Mouse (Mus musculus) midbrain, embryonic 14.5 days (tissue): ENCODE results near the gene Ttc28. TPM values are rescaled to one million over a fixed set of nuclear protein-coding genes. Genes with fewer than 3 reads are reported as not detected.

Source experiments
- ATAC-seq: fragments of 200-750 bp; cut with Nextera tagmentation; 2 replicates; pipeline ENCODE4 v1.8.0; 2017; ENCODE audit warnings: moderate number of reproducible peaks, moderate library complexity; ENCODE audit not compliant: low FRiP score, low TSS enrichment
- DNase-seq: peaks from one replicate; pipeline ENCODE4 v3.0.0-alpha.2; 2015
- H3K27ac ChIP-seq: fragments of 300-500 bp; sonication (generic); replicated peaks from 2 replicates; pipeline ENCODE4 v1.5.1; 2014; ENCODE audit warnings: mild to moderate bottlenecking, low read depth, low read length, moderate library complexity
- H3K27me3 ChIP-seq: fragments of 300-500 bp; sonication (generic); 2 replicates; pipeline ENCODE4 v1.6.1; 2014; ENCODE audit warnings: low read length, control low read depth, mixed read lengths; ENCODE audit not compliant: control insufficient read depth, insufficient read depth
- H3K36me3 ChIP-seq: fragments of 300-500 bp; sonication (generic); 2 replicates; pipeline ENCODE4 v1.6.1; 2014; ENCODE audit warnings: low read length, control low read depth; ENCODE audit not compliant: control insufficient read depth, insufficient read depth
- H3K4me1 ChIP-seq: fragments of 300-500 bp; sonication (generic); 2 replicates; pipeline ENCODE4 v1.6.1; 2014; ENCODE audit warnings: mild to moderate bottlenecking, antibody characterized with exemption, low read length, control low read depth; ENCODE audit not compliant: control insufficient read depth, insufficient read depth
- H3K4me2 ChIP-seq: fragments of 300-500 bp; sonication (generic); 2 replicates; pipeline ENCODE4 v1.6.1; 2014; ENCODE audit warnings: mild to moderate bottlenecking, low read length, moderate library complexity
- H3K4me3 ChIP-seq: fragments of 300-500 bp; sonication (generic); replicated peaks from 2 replicates; pipeline ENCODE4 v1.5.1; 2014; ENCODE audit warnings: low read depth, low read length
- H3K9ac ChIP-seq: fragments of 300-500 bp; sonication (generic); replicated peaks from 2 replicates; pipeline ENCODE4 v1.6.1; 2014; ENCODE audit warnings: mild to moderate bottlenecking, low read length, moderate library complexity
- H3K9me3 ChIP-seq: fragments of 300-500 bp; sonication (generic); 2 replicates; pipeline ENCODE4 v1.6.1; 2016; ENCODE audit warnings: low read length, control low read depth, mixed read lengths; ENCODE audit not compliant: control insufficient read depth
- WGBS: fragments of 180-500 bp; shearing (Covaris S2); extraction: QIAGEN DNeasy Blood & Tissue Kit; methylation state at CpG from one replicate; pipeline ENCODE4 v1.1.7; 2014; 5-methylcytosine and 5-hydroxymethylcytosine counted together
- polyA plus RNA-seq: library from polyadenylated mRNA; unstranded; fragments of >200 nt; fragmentation: Nextera tagmentation; extraction: Ambion mirVana; gene quantifications from 2 replicates; pipeline ENCODE4 v1.2.1, GENCODE M21; 2014

Ttc28 gene
- polyA plus RNA-seq, 1 experiment from 2014 or later: 30.9 TPM

- Histone ChIP-seq H3K9me3 (no peaks in the 10 kb centered on the region), H3K27ac (peak overlapping the region; percentile 55), H3K27me3 (no peaks in the 10 kb centered on the region), H3K4me2 (no peak overlapping the region), H3K4me1 (peaks cover 61% of the 10 kb centered on the region), H3K36me3 (no peaks in the 10 kb centered on the region), H3K9ac (no peak overlapping the region), H3K4me3 (no peak overlapping the region)
- no peak for DNase-seq
- no peak for ATAC-seq
- 38% methylated on average over 4 of the region's 4 CpGs for WGBS
Observed at GRCm38 (mm10) chr5:111204976-111205586, 325.5 kb downstream of the Ttc28 start.

GRCm38 (mm10) chr5:111205817-111206216, 326.2 kb downstream of the Ttc28 start:
- Histone ChIP-seq H3K36me3 (no peaks in the 10 kb centered on the region), H3K9me3 (no peaks in the 10 kb centered on the region), H3K4me3 (no peak overlapping the region), H3K27me3 (no peaks in the 10 kb centered on the region), H3K4me2 (no peak overlapping the region), H3K9ac (no peak overlapping the region), H3K27ac (no peak overlapping the region; the same call in 1 of the 2 replicates), H3K4me1 (peaks cover 53% of the 10 kb centered on the region)
- WGBS: 30% methylated on average over 4 of the region's 4 CpGs
- ATAC-seq: no peak
- DNase-seq: peak; percentile 35

- ATAC-seq (peak; percentile 37; the same call in 1 of the 2 replicates), DNase-seq (peak; percentile 77)
- WGBS: 30% methylated on average over 8 of the region's 8 CpGs
- Histone ChIP-seq H3K27me3 (no peaks in the 10 kb centered on the region), H3K9me3 (no peaks in the 10 kb centered on the region), H3K4me1 (peaks cover 37% of the 10 kb centered on the region), H3K4me2 (peak overlapping the region; percentile 30), H3K36me3 (no peaks in the 10 kb centered on the region), H3K4me3 (no peak overlapping the region), H3K9ac (no peak overlapping the region), H3K27ac (peak overlapping the region; percentile 63)
Observed at GRCm38 (mm10) chr5:111207924-111208659, 328.5 kb downstream of the Ttc28 start.

GRCm38 (mm10) chr5:111208660-111208969, 329.0 kb downstream of the Ttc28 start:
- H3K4me2 ChIP-seq: no peak overlapping the region
- H3K4me3 ChIP-seq: no peak overlapping the region
- no peaks in the 10 kb centered on the region for H3K27me3 ChIP-seq
- H3K4me1 ChIP-seq: peaks cover 39% of the 10 kb centered on the region
- H3K9ac ChIP-seq: no peak overlapping the region
- 43% methylated on average over 5 of the region's 5 CpGs for WGBS
- DNase-seq (peak; percentile 83), ATAC-seq (0 out of 2 replicates have a peak, but pooled peaks have one; percentile 43)
- no peaks in the 10 kb centered on the region for H3K36me3 ChIP-seq
- no peak overlapping the region; the same call in 1 of the 2 replicates for H3K27ac ChIP-seq
- H3K9me3 ChIP-seq: no peaks in the 10 kb centered on the region

GRCm38 (mm10) chr5:111213935-111214450, 334.4 kb downstream of the Ttc28 start:
- H3K27me3 ChIP-seq: no peaks in the 10 kb centered on the region
- peak overlapping the region; percentile 82 for H3K27ac ChIP-seq
- H3K4me1 ChIP-seq: peaks cover 58% of the 10 kb centered on the region
- H3K9me3 ChIP-seq: no peaks in the 10 kb centered on the region
- ATAC-seq (no peak), DNase-seq (no peak)
- no peak overlapping the region for H3K4me2 ChIP-seq
- no peak overlapping the region for H3K4me3 ChIP-seq
- no peaks in the 10 kb centered on the region for H3K36me3 ChIP-seq
- WGBS: 33% methylated on average over 8 of the region's 8 CpGs
- H3K9ac ChIP-seq: no peak overlapping the region

- Histone ChIP-seq H3K4me1 (peaks cover 66% of the 10 kb centered on the region), H3K36me3 (no peaks in the 10 kb centered on the region), H3K27ac (peak overlapping the region; percentile 82), H3K27me3 (no peaks in the 10 kb centered on the region), H3K4me2 (peak overlapping the region; percentile 19; the same call in 1 of the 2 replicates), H3K9me3 (no peaks in the 10 kb centered on the region), H3K9ac (peak overlapping the region; percentile 36; the same call in 1 of the 2 replicates), H3K4me3 (no peak overlapping the region)
- WGBS: 13% methylated on average over 13 of the region's 13 CpGs
- DNase-seq (peak; percentile 72), ATAC-seq (peak; percentile 51)
Observed at GRCm38 (mm10) chr5:111214890-111215289, 335.3 kb downstream of the Ttc28 start.

GRCm38 (mm10) chr5:111215722-111216121, 336.1 kb downstream of the Ttc28 start:
- H3K4me3 ChIP-seq: no peak overlapping the region
- no peak overlapping the region for H3K9ac ChIP-seq
- WGBS: 57% methylated on average over 11 of the region's 11 CpGs
- DNase-seq (no peak), ATAC-seq (no peak)
- no peaks in the 10 kb centered on the region for H3K9me3 ChIP-seq
- no peaks in the 10 kb centered on the region for H3K27me3 ChIP-seq
- no peak overlapping the region for H3K4me2 ChIP-seq
- peak overlapping the region; percentile 82 for H3K27ac ChIP-seq
- no peaks in the 10 kb centered on the region for H3K36me3 ChIP-seq
- peaks cover 74% of the 10 kb centered on the region for H3K4me1 ChIP-seq

GRCm38 (mm10) chr5:111216166-111216565, 336.6 kb downstream of the Ttc28 start:
- no peak for DNase-seq

More at GRCm38 (mm10) chr5:111216166-111216565, 336.6 kb downstream of the Ttc28 start:
- H3K27me3 ChIP-seq: no peaks in the 10 kb centered on the region
- H3K27ac ChIP-seq: peak overlapping the region; percentile 82
- 84% methylated on average over 9 of the region's 9 CpGs for WGBS
- H3K9me3 ChIP-seq: no peaks in the 10 kb centered on the region
- peaks cover 78% of the 10 kb centered on the region for H3K4me1 ChIP-seq
- H3K4me3 ChIP-seq: no peak overlapping the region
- no peak overlapping the region for H3K9ac ChIP-seq
- H3K4me2 ChIP-seq: no peak overlapping the region
- H3K36me3 ChIP-seq: no peaks in the 10 kb centered on the region
- ATAC-seq: no peak
